Mouse (Mus musculus): ENCODE results near the gene Adgrg2.

The Adgrg2 gene

GRCm38 (mm10) chrX:160502048-160503041 is 111.9 kb downstream of the Adgrg2 start, which contains the start of gene Phka2:
Phka2 (plus strand) TSS chrX:160502166.
- peak; percentile 27 for DNase-seq (ENCODE audit: low spot score)

- DNase-seq (ENCODE audit: low spot score), result no peak
Observed at GRCm38 (mm10) chrX:160509046-160509445, 118.6 kb downstream of the Adgrg2 start.

GRCm38 (mm10) chrX:160510197-160510596 is 119.7 kb downstream of the Adgrg2 start:
- DNase-seq (ENCODE audit: low spot score), result no peak

- no peak for DNase-seq (ENCODE audit: low spot score)
Observed at GRCm38 (mm10) chrX:160516027-160516426, 125.5 kb downstream of the Adgrg2 start.

GRCm38 (mm10) chrX:160542772-160543171 is 152.3 kb downstream of the Adgrg2 start:
- no peak for DNase-seq (ENCODE audit: low spot score)

Data from urinary bladder, postnatal 10 days (tissue).